Mouse (Mus musculus) lung, postnatal 0 days (tissue): Measurements from ENCODE around the gene Sp4. TPM values are rescaled to one million over a fixed set of nuclear protein-coding genes. Genes with fewer than 3 reads are reported as not detected.

Source experiments
- ATAC-seq: fragments of 200-750 bp; cut with Nextera tagmentation; 2 replicates; pipeline ENCODE4 v1.8.0; 2017; ENCODE audit warnings: moderate library complexity
- DNase-seq: peaks from one replicate; pipeline ENCODE4 v3.0.0-alpha.2; 2016; ENCODE audit warnings: low spot score
- H3K27ac ChIP-seq: fragments of 300-500 bp; sonication (generic); 2 replicates; pipeline ENCODE4 v1.5.1; 2014; ENCODE audit warnings: antibody characterized with exemption, mild to moderate bottlenecking, low read length, mixed read lengths
- H3K27me3 ChIP-seq: fragments of 300-500 bp; sonication (generic); replicated peaks from 2 replicates; pipeline ENCODE4 v1.6.1; 2014; ENCODE audit warnings: low read length, mixed read lengths; ENCODE audit not compliant: insufficient read depth
- H3K36me3 ChIP-seq: fragments of 300-500 bp; sonication (generic); 2 replicates; pipeline ENCODE4 v1.6.1; 2014; ENCODE audit warnings: low read length, mixed read lengths; ENCODE audit not compliant: insufficient read depth
- H3K4me1 ChIP-seq: fragments of 300-500 bp; sonication (generic); 2 replicates; pipeline ENCODE4 v1.6.1; 2014; ENCODE audit warnings: antibody characterized with exemption, low read depth, low read length, mixed read lengths; ENCODE audit not compliant: insufficient read depth
- H3K4me2 ChIP-seq: fragments of 300-500 bp; sonication (generic); replicated peaks from 2 replicates; pipeline ENCODE4 v1.6.1; 2014; ENCODE audit warnings: low read depth, mild to moderate bottlenecking, low read length, moderate library complexity, mixed read lengths
- H3K4me3 ChIP-seq: fragments of 300-500 bp; sonication (generic); 2 replicates; pipeline ENCODE4 v1.5.1; 2014; ENCODE audit warnings: low read depth, low read length
- H3K9ac ChIP-seq: fragments of 300-500 bp; sonication (generic); replicated peaks from 2 replicates; pipeline ENCODE4 v1.6.1; 2014; ENCODE audit warnings: low read depth, mild to moderate bottlenecking
- H3K9me3 ChIP-seq: fragments of 300-500 bp; sonication (generic); 2 replicates; pipeline ENCODE4 v1.6.1; 2016; ENCODE audit warnings: low read length, mixed read lengths
- CTCF ChIP-seq: IDR thresholded peaks from 2 replicates; pipeline ENCODE4 v1.5.1; 2016; ENCODE audit warnings: antibody characterized with exemption, mild to moderate bottlenecking
- EP300 ChIP-seq: IDR thresholded peaks from 2 replicates; pipeline ENCODE4 v1.6.1; 2016; ENCODE audit warnings: antibody characterized with exemption, mild to moderate bottlenecking, control low read depth
- WGBS: fragments of 180-500 bp; shearing (Covaris S2); extraction: QIAGEN DNeasy Blood & Tissue Kit; methylation state at CpG from one replicate; pipeline ENCODE4 v1.1.7; 2014; 5-methylcytosine and 5-hydroxymethylcytosine counted together
- polyA plus RNA-seq: library from polyadenylated mRNA; unstranded; fragments of >200 nt; fragmentation: Nextera tagmentation; extraction: Ambion mirVana; gene quantifications from 2 replicates; pipeline ENCODE4 v1.2.1, GENCODE M21; 2015

Gene Sp4
- polyA plus RNA-seq, 1 experiment from 2014 or later = 5.6 TPM

- H3K27me3 ChIP-seq = no peaks in the 10 kb centered on the region
- no peak overlapping the region for H3K9ac ChIP-seq
- no peak overlapping the region for H3K4me3 ChIP-seq
- ATAC-seq (no peak), DNase-seq (no peak)
- H3K36me3 ChIP-seq = no peaks in the 10 kb centered on the region
- no peak overlapping the region for H3K27ac ChIP-seq
- peaks cover 10% of the 10 kb centered on the region; the same call in 1 of the 2 replicates for H3K4me1 ChIP-seq
- H3K4me2 ChIP-seq = no peak overlapping the region
- TF ChIP-seq CTCF (no peak), EP300 (no peak)
- H3K9me3 ChIP-seq = no peaks in the 10 kb centered on the region
- WGBS = 76% methylated on average over 3 of the region's 3 CpGs
Observed at GRCm38 (mm10) chr12:118189535-118189934, 111.7 kb downstream of the Sp4 start.

DNA sequence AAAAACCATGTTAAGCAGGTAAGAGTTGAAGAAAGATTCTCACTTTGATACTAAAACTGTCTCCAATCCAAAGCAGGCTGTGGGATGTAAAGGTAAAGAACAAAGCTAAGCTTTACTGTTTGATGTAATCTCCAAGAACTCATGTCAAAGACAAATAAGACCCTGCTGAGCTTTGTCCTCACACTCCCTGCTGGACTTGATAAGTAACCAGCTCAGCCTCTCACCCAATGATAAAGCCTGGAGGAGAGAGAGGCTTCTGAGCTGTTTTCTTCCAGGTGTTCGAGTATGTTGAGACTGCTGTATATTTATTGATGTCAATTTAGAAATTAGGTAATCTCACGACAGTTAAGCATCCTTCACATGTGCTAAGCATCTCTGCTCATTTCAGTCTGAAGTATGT, 113.6 kb downstream of the Sp4 start:
- no peak overlapping the region for H3K4me3 ChIP-seq
- no peaks in the 10 kb centered on the region for H3K9me3 ChIP-seq
- no peak overlapping the region for H3K27ac ChIP-seq
- ATAC-seq (no peak), DNase-seq (no peak)
- 34% methylated on average over 2 of the region's 2 CpGs for WGBS
- TF ChIP-seq EP300 (no peak), CTCF (no peak)
- no peak overlapping the region for H3K4me2 ChIP-seq
- H3K4me1 ChIP-seq = peaks cover 10% of the 10 kb centered on the region; the same call in 1 of the 2 replicates
- H3K36me3 ChIP-seq = no peaks in the 10 kb centered on the region
- H3K27me3 ChIP-seq = no peaks in the 10 kb centered on the region
- no peak overlapping the region for H3K9ac ChIP-seq

DNA sequence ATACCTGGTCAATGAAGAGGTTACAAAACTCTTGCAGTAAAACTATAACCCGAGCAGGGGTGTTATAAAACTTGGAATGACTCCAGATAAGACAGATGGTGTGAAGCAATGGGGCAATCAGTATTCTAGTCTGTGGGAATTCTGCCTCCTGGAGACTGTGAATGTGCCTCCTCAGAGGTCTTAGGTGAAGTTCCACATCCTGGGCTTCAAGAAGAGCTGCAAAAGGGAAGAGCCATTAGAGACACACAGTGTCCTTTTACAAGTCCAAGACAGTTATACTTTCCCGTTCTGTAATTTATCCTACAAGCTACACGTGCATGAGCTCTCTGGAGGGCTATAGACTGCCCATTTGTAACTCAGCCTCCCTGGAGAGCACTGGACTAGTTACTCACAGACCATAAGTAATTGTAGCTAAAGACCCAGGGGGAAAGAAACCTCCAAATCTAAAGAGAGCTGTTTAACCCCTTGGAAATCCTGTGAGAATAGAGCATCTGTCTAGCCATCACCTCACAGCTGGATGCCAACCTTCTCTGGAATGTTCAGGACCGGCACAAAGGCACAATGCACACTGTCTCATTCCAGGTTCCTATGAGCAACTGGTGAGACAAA, 114.3 kb downstream of the Sp4 start:
- Histone ChIP-seq H3K27ac (no peak overlapping the region), H3K4me1 (peaks cover 10% of the 10 kb centered on the region; the same call in 1 of the 2 replicates), H3K27me3 (no peaks in the 10 kb centered on the region), H3K9me3 (no peaks in the 10 kb centered on the region), H3K36me3 (no peaks in the 10 kb centered on the region), H3K4me2 (0 out of 2 replicates have a peak overlapping the region, but pooled peaks have one; percentile 1), H3K9ac (no peak overlapping the region), H3K4me3 (no peak overlapping the region)
- 26% methylated on average over 4 of the region's 4 CpGs for WGBS
- ATAC-seq (peak; percentile 49), DNase-seq (peak; percentile 22)
- TF ChIP-seq CTCF (no peak), EP300 (no peak)

DNA sequence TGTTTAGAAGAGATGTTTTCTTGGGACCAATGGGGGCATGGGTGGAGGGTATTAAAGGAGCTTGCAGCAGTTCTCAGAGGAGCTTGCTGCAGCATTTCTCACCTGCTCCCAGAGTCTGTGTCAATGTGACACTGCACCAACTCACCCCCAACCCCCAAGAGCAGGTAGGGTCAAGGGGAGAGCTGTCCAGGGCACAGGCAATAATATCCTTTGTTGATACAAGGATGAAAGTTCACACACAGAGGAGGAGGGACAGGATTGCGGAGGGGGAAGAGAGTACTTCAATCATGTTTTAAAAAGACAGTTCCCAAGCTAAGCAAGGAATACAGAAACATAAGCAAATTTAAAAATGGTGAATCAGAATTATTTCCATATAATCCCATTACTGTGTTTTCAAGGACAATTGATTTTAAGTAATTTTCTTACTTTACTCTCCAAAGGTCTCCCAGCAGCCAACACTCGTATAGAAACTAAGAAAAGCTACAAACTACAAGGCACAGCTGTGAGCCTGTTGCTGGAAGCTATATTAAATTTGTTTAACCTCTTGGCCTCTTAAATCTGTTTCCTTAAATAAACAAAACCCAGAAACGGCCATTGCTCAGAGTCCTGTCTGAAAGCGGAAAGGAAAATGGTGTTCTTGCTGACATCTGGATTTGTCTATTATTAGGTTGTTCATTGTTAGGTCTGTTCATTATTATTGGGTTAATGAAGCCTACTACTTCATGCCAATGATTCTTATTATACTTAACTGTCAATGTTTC, 114.9 kb downstream of the Sp4 start:
- ATAC-seq (peak; percentile 61), DNase-seq (peak; percentile 62)
- 0 out of 2 replicates have a peak, but pooled peaks have one; percentile 21 for TF ChIP-seq EP300
- no peak for TF ChIP-seq CTCF
- Histone ChIP-seq H3K4me3 (no peak overlapping the region), H3K27me3 (no peaks in the 10 kb centered on the region), H3K27ac (no peak overlapping the region), H3K36me3 (no peaks in the 10 kb centered on the region), H3K9me3 (no peaks in the 10 kb centered on the region), H3K4me1 (peaks cover 10% of the 10 kb centered on the region; the same call in 1 of the 2 replicates), H3K4me2 (0 out of 2 replicates have a peak overlapping the region, but pooled peaks have one; percentile 1), H3K9ac (no peak overlapping the region)
- 18% methylated on average over 4 of the region's 4 CpGs for WGBS

Other genes with a start within 250 kb of the Sp4 start
- gene Dnah11, start 102.4 kb downstream of the Sp4 start, polyA plus RNA-seq = 0.51 and 1.3 TPM in 2 replicates